Mouse (Mus musculus) limb, embryonic 15.5 days (tissue): Measurements from ENCODE around the gene Golga4. TPM values are rescaled to one million over a fixed set of nuclear protein-coding genes. Genes with fewer than 3 reads are reported as not detected.

ENCODE experiments used
- ATAC-seq: fragments of 200-750 bp; cut with Nextera tagmentation; 2 replicates; pipeline ENCODE4 v1.8.0; 2017; ENCODE audit warnings: low read depth, moderate TSS enrichment; ENCODE audit not compliant: insufficient number of reproducible peaks, low FRiP score, low TSS enrichment
- H3K27ac ChIP-seq: fragments of 300-500 bp; sonication (generic); 2 replicates; pipeline ENCODE4 v1.5.1; 2015; ENCODE audit warnings: moderate library complexity, mild to moderate bottlenecking, inconsistent platforms
- H3K27me3 ChIP-seq: fragments of 300-500 bp; sonication (generic); 2 replicates; pipeline ENCODE4 v1.6.1; 2015; ENCODE audit warnings: inconsistent platforms
- H3K36me3 ChIP-seq: fragments of 300-500 bp; sonication (generic); 2 replicates; pipeline ENCODE4 v1.6.1; 2015; ENCODE audit warnings: inconsistent platforms
- H3K4me1 ChIP-seq: fragments of 300-500 bp; sonication (generic); 2 replicates; pipeline ENCODE4 v1.6.1; 2015; ENCODE audit warnings: inconsistent platforms
- H3K4me2 ChIP-seq: fragments of 300-500 bp; sonication (generic); 2 replicates; pipeline ENCODE4 v1.6.1; 2015; ENCODE audit warnings: mild to moderate bottlenecking, inconsistent platforms
- H3K4me3 ChIP-seq: fragments of 300-500 bp; sonication (generic); 2 replicates; pipeline ENCODE4 v1.5.1; 2015; ENCODE audit warnings: mild to moderate bottlenecking, inconsistent platforms
- H3K9ac ChIP-seq: fragments of 300-500 bp; sonication (generic); 2 replicates; pipeline ENCODE4 v1.6.1; 2015; ENCODE audit warnings: inconsistent platforms
- H3K9me3 ChIP-seq: fragments of 300-500 bp; sonication (generic); 2 replicates; pipeline ENCODE4 v1.6.1; 2016; ENCODE audit warnings: inconsistent platforms
- WGBS: fragments of 180-500 bp; shearing (Covaris S2); methylation state at CpG from one replicate; pipeline ENCODE4 v1.1.7; 2015; 5-methylcytosine and 5-hydroxymethylcytosine counted together
- polyA plus RNA-seq: library from polyadenylated mRNA; unstranded; fragments of >200 nt; fragmentation: Nextera tagmentation; extraction: Ambion mirVana; gene quantifications from 2 replicates; pipeline ENCODE4 v1.2.1, GENCODE M21; 2015

Gene Golga4
- polyA plus RNA-seq, 1 experiment from 2014 or later, result 52.3 TPM

GRCm38 (mm10) chr9:118532516-118533205 is 26.6 kb downstream of the Golga4 start:
- no peak overlapping the region for H3K4me3 ChIP-seq
- no peak for ATAC-seq
- H3K27ac ChIP-seq, result no peak overlapping the region
- H3K36me3 ChIP-seq, result peaks cover 84% of the 10 kb centered on the region
- no peaks in the 10 kb centered on the region for H3K9me3 ChIP-seq
- no peaks in the 10 kb centered on the region for H3K4me1 ChIP-seq
- WGBS, result 83% methylated on average over 7 of the region's 7 CpGs
- H3K27me3 ChIP-seq, result no peaks in the 10 kb centered on the region
- H3K9ac ChIP-seq, result no peak overlapping the region
- H3K4me2 ChIP-seq, result no peak overlapping the region

- no peak overlapping the region for H3K4me3 ChIP-seq
- H3K4me1 ChIP-seq, result no peaks in the 10 kb centered on the region
- 93% methylated on average over 6 of the region's 6 CpGs for WGBS
- no peak overlapping the region for H3K4me2 ChIP-seq
- no peak for ATAC-seq
- no peak overlapping the region for H3K27ac ChIP-seq
- no peaks in the 10 kb centered on the region for H3K27me3 ChIP-seq
- H3K9me3 ChIP-seq, result no peaks in the 10 kb centered on the region
- no peak overlapping the region for H3K9ac ChIP-seq
- H3K36me3 ChIP-seq, result peaks cover 81% of the 10 kb centered on the region
Observed at GRCm38 (mm10) chr9:118536946-118537345, 30.9 kb downstream of the Golga4 start.

- H3K9ac ChIP-seq, result no peak overlapping the region
- no peaks in the 10 kb centered on the region for H3K27me3 ChIP-seq
- H3K4me1 ChIP-seq, result no peaks in the 10 kb centered on the region
- peaks cover 80% of the 10 kb centered on the region for H3K36me3 ChIP-seq
- no peaks in the 10 kb centered on the region for H3K9me3 ChIP-seq
- ATAC-seq, result no peak
- WGBS, result 88% methylated on average over 9 of the region's 9 CpGs
- no peak overlapping the region for H3K27ac ChIP-seq
- H3K4me2 ChIP-seq, result no peak overlapping the region
- no peak overlapping the region for H3K4me3 ChIP-seq
Observed at GRCm38 (mm10) chr9:118537463-118538339, 31.6 kb downstream of the Golga4 start.

DNA sequence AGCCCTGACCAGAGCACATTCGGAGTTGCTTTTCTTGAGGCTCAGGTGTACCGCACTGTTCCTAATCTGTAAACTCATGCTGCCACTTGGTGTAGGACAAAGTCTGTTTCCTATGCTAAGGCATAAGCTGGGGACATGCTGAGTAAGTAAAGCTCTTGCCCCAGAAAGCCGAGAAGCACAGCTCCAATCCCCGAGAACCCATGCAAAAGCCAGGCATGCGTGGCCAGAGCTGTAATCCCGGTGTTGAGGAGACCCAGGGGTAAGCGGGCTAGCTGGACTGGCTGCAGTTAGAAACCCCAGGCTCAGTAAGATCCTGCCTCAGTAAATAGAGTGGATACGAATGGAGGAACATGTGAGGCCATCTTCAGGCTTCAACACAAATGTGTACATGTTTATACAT is 35.8 kb downstream of the Golga4 start:
- H3K9ac ChIP-seq, result no peak overlapping the region
- WGBS, result 91% methylated on average over 8 of the region's 8 CpGs
- no peak overlapping the region for H3K4me3 ChIP-seq
- H3K36me3 ChIP-seq, result peaks cover 64% of the 10 kb centered on the region
- H3K4me1 ChIP-seq, result no peaks in the 10 kb centered on the region
- no peak overlapping the region for H3K4me2 ChIP-seq
- no peak for ATAC-seq
- H3K27ac ChIP-seq, result no peak overlapping the region
- H3K9me3 ChIP-seq, result no peaks in the 10 kb centered on the region
- no peaks in the 10 kb centered on the region for H3K27me3 ChIP-seq

DNA sequence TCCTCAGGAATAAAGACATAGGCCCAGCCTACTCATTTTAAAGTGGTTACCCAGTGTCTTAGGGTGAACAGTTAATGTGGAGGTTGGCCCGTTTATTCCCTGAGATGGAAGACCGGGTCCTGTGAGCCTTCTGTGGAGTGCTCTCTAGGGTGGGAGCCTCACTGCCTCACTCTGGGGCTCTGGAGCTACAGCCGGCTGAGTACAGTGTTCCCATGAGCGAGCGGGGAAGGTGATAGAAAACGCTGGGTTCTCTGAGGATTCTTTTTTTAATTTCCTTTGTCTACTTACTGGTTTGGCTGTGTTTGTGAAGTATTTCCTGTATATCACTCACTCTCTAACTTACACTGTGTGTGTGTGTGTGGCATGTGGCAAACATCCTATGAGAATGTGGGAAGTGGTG is 39.1 kb downstream of the Golga4 start:
- Histone ChIP-seq H3K9ac (no peak overlapping the region), H3K9me3 (no peaks in the 10 kb centered on the region), H3K27ac (no peak overlapping the region), H3K27me3 (no peaks in the 10 kb centered on the region), H3K36me3 (peaks cover 54% of the 10 kb centered on the region), H3K4me2 (no peak overlapping the region), H3K4me3 (no peak overlapping the region), H3K4me1 (no peaks in the 10 kb centered on the region)
- 72% methylated on average over 6 of the region's 6 CpGs for WGBS
- no peak for ATAC-seq

DNA sequence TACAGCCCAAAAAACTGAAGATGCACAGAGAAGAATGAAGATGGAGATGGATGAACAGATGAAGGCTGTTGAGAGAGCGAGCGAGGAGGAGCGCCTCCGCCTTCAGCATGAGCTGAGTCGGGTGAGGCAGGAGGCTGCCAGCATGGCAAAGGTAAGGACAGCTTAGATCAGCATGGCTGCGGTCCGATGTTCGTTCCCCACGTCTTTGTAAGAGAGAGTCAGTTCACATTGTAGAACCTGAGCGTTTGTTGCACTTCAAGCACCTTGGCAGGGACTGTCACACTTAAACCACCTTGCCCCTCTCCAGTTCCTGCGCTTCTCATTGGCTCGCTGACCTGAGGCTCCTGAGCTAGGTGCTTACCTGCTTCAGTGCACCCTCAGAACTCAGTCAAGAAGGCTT is 42.6 kb downstream of the Golga4 start:
- WGBS, result 97% methylated on average over 12 of the region's 12 CpGs
- Histone ChIP-seq H3K36me3 (peaks cover 60% of the 10 kb centered on the region), H3K9me3 (no peaks in the 10 kb centered on the region)

DNA sequence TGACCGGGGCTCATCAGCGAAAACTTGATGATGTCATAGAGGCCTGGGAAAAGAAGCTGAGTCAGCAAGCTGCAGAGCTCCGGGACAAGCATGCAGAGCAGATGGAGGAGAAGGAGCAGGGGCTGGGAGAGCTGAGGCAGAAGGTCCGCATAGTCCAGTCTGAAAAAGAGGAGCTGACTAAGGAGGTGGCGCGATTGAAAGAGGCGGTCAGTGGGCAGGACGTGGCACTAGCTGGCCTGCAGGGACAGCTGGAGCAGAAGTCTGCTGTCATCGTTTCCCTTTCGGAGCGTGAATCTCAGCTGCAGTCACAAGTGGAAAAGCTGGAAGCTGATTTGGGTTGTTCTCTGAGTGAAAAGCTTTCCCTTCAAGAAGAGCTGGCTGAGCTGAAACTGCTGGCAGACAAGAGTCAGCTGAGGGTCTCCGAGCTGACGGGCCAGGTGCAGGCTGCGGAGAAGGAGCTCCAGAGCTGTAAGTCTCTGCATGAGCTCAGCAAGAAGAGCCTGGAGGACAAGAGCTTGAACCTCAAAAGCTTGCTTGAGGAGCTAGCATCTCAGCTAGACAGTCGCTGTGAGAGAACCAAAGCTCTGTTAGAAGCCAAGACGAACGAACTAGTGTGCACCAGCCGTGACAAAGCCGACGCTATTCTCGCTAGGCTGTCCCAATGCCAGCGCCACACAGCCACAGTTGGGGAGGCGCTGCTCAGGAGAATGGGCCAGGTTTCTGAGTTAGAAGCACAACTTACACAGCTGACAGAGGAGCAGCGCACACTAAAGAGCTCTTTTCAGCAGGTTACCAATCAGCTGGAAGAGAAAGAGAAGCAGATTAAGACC is 51.1 kb downstream of the Golga4 start:
- WGBS, result 85% methylated on average over 24 of the region's 24 CpGs
- H3K27ac ChIP-seq, result no peak overlapping the region
- no peak overlapping the region for H3K9ac ChIP-seq
- no peaks in the 10 kb centered on the region for H3K9me3 ChIP-seq
- no peak overlapping the region for H3K4me3 ChIP-seq
- no peak for ATAC-seq
- H3K36me3 ChIP-seq, result peaks cover 87% of the 10 kb centered on the region
- H3K27me3 ChIP-seq, result no peaks in the 10 kb centered on the region
- no peaks in the 10 kb centered on the region for H3K4me1 ChIP-seq
- no peak overlapping the region for H3K4me2 ChIP-seq

More for the DNA sequence above, 42.6 kb downstream of the Golga4 start:
- Histone ChIP-seq H3K27me3 (no peaks in the 10 kb centered on the region), H3K27ac (no peak overlapping the region), H3K4me2 (no peak overlapping the region), H3K4me1 (no peaks in the 10 kb centered on the region), H3K9ac (no peak overlapping the region), H3K4me3 (no peak overlapping the region)
- no peak for ATAC-seq

GRCm38 (mm10) chr9:118563356-118563755 is 57.3 kb downstream of the Golga4 start:
- no peak overlapping the region for H3K9ac ChIP-seq
- no peaks in the 10 kb centered on the region for H3K27me3 ChIP-seq
- 95% methylated on average over 11 of the region's 11 CpGs for WGBS
- H3K4me2 ChIP-seq, result no peak overlapping the region
- H3K36me3 ChIP-seq, result peaks cover 93% of the 10 kb centered on the region
- no peak overlapping the region for H3K27ac ChIP-seq
- no peaks in the 10 kb centered on the region for H3K9me3 ChIP-seq
- no peak overlapping the region for H3K4me3 ChIP-seq
- no peak for ATAC-seq
- no peaks in the 10 kb centered on the region for H3K4me1 ChIP-seq

DNA sequence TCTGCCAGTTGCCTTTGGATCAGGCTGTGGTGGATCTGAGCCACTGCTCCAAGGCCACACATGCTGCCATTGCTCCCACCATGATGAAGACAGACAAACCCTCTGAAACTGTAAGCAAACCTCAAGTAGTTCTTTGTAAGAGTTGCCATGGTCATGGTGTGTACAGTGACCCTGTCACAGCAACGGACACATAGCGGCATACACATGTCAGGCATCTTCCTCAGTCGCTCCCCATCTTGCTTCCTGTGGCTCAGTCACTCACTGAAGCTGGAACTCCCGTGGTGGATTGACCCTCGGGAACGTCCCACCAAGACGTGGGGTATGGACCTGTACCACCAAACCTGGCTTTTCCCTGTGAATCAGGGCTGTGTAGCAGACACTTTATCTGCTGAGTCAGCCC is 57.8 kb downstream of the Golga4 start:
- H3K27me3 ChIP-seq, result no peaks in the 10 kb centered on the region
- H3K9me3 ChIP-seq, result no peaks in the 10 kb centered on the region
- 89% methylated on average over 7 of the region's 7 CpGs for WGBS
- no peak overlapping the region for H3K4me3 ChIP-seq
- no peaks in the 10 kb centered on the region for H3K4me1 ChIP-seq
- ATAC-seq, result no peak
- no peak overlapping the region for H3K9ac ChIP-seq
- H3K36me3 ChIP-seq, result peaks cover 90% of the 10 kb centered on the region
- H3K4me2 ChIP-seq, result no peak overlapping the region
- no peak overlapping the region for H3K27ac ChIP-seq

GRCm38 (mm10) chr9:118564696-118565095 is 58.6 kb downstream of the Golga4 start:
- Histone ChIP-seq H3K9ac (no peak overlapping the region), H3K27me3 (no peaks in the 10 kb centered on the region), H3K4me2 (no peak overlapping the region), H3K9me3 (no peaks in the 10 kb centered on the region), H3K4me3 (no peak overlapping the region), H3K36me3 (peaks cover 90% of the 10 kb centered on the region), H3K4me1 (no peaks in the 10 kb centered on the region), H3K27ac (no peak overlapping the region)
- ATAC-seq, result no peak
- WGBS, result 89% methylated on average over 16 of the region's 16 CpGs

DNA sequence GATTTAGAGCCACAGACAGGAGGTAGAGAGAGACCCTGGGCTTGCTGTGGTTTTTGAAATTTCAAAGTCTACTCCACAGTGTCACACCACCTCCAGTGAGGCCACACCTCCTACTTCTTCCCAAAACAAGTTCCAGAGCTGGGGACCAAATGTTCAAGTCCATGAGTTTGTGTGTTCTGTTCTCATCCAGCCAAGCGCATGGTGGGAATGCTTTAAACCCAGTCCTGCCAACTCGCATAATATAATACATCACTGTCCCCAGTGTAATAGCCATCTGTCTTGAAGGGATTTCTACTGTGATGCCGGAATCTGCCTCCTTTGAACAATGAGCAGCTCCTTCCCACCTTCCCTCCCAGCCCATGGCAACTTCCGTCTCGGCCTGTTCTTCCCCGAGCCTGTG is 63.3 kb downstream of the Golga4 start:
- Histone ChIP-seq H3K4me3 (no peak overlapping the region), H3K36me3 (peaks cover 79% of the 10 kb centered on the region), H3K27ac (no peak overlapping the region), H3K27me3 (no peaks in the 10 kb centered on the region), H3K4me1 (no peaks in the 10 kb centered on the region), H3K4me2 (no peak overlapping the region), H3K9ac (no peak overlapping the region), H3K9me3 (no peaks in the 10 kb centered on the region)
- WGBS, result 85% methylated on average over 6 of the region's 6 CpGs
- ATAC-seq, result no peak

- H3K9me3 ChIP-seq, result no peaks in the 10 kb centered on the region
- H3K4me3 ChIP-seq, result no peak overlapping the region
- H3K27me3 ChIP-seq, result no peaks in the 10 kb centered on the region
- no peak overlapping the region for H3K27ac ChIP-seq
- peaks cover 76% of the 10 kb centered on the region for H3K36me3 ChIP-seq
- H3K4me2 ChIP-seq, result no peak overlapping the region
- H3K4me1 ChIP-seq, result no peaks in the 10 kb centered on the region
- H3K9ac ChIP-seq, result no peak overlapping the region
- 71% methylated on average over 4 of the region's 4 CpGs for WGBS
- ATAC-seq, result no peak
Observed at GRCm38 (mm10) chr9:118570865-118571264, 64.8 kb downstream of the Golga4 start.
